Mouse (Mus musculus) G1E (cell line): ENCODE results near the gene Zfp456.
"Not testable (repeated sequence)": the region's sequence is repeated elsewhere in the genome, so short reads cannot be mapped to it uniquely, and the experiment has no call there.

Experiments used
- CTCF ChIP-seq: IDR thresholded peaks from 2 replicates; pipeline ENCODE4 v1.5.1; 2012; ENCODE audit warnings: low read depth, low read length, inconsistent platforms, mixed read lengths
- GATA1 ChIP-seq: IDR thresholded peaks from 2 replicates; pipeline ENCODE4 v1.6.1; 2012; ENCODE audit warnings: borderline replicate concordance, low read length, inconsistent platforms, mixed read lengths
- GATA2 ChIP-seq: IDR thresholded peaks from 2 replicates; pipeline ENCODE4 v1.6.1; 2012; ENCODE audit warnings: low read depth, low read length, inconsistent platforms, borderline replicate concordance
- TAL1 ChIP-seq: conservative IDR thresholded peaks from 2 replicates; pipeline ENCODE4 v1.6.1; 2012; ENCODE audit warnings: low read depth, low read length, inconsistent platforms, mixed read lengths

DNA sequence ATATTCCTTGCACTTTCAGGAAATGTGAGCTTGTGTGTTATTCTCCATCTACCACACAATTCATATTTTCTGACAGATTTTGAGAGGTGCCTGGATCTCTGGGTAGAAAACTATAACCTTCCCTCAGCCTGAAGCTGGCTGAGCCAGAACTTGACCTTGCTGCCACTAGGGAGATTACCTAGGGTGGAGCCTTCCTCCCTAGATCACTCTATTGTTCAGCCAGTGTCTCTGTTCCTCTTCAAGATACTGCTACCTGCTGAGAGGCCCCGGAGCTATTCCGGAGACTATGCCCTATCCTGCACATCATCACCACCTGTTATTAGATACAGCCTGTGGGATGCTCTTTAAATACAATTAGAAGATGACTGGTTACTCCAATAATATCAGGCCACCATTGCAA, 46.9 kb upstream of the Zfp456 start:
- not testable (repeated sequence) for TF ChIP-seq GATA1, CTCF, TAL1, GATA2
